Mouse (Mus musculus): ENCODE measurements at regions not wholly inside any gene's neighbourhood (a gene's known extent, or its start where the extent isn't known, plus 50 kb on each side); places are given as distances from the start of the nearest gene placed in this dataset.

DNA sequence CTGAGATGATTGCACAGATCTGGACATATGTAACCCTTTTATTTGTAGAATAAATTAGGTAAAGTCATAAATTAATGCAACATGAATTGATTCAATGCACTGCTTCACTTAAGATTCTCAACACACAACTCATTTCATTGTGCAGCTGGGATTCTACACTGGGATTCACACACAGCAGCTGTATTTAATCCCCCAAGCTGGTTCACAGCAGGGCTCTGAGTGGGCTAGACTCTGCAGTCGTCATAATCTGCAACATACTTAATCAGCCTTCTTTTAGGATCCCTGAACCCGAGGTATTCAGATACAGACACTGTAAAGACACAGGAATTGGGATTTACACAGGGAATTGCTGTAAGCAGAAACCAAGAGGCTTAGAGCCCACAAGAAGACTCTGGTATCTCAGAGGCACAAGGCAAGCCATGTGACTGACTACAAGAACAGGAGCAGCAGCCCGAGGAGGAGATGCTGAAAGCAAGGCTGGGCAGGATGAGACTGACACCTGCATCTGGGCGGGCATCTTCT is 135.7 kb downstream of the Raet1d start:
- TF ChIP-seq CTCF (IDR thresholded peaks at IDR 0.05; ENCODE audit: low read depth), result no peak
- no peak for TF ChIP-seq EP300 (optimal IDR thresholded peaks at IDR 0.05)

Measured in stomach, postnatal 0 days (tissue).